Mouse (Mus musculus) kidney, embryonic 15.5 days (tissue): Measurements from ENCODE around the gene Cars2. TPM values are rescaled to one million over a fixed set of nuclear protein-coding genes. Genes with fewer than 3 reads are reported as not detected.

Experiments
- ATAC-seq: fragments of 200-750 bp; cut with Nextera tagmentation; replicated peaks from 2 replicates; pipeline ENCODE4 v1.8.0; 2017; ENCODE audit warnings: moderate TSS enrichment; ENCODE audit not compliant: low FRiP score
- H3K27ac ChIP-seq: fragments of 300-500 bp; sonication (generic); 2 replicates; pipeline ENCODE4 v1.5.1; 2015; ENCODE audit warnings: mild to moderate bottlenecking, inconsistent platforms
- H3K27me3 ChIP-seq: fragments of 300-500 bp; sonication (generic); 2 replicates; pipeline ENCODE4 v1.6.1; 2015; ENCODE audit warnings: inconsistent platforms
- H3K36me3 ChIP-seq: fragments of 300-500 bp; sonication (generic); 2 replicates; pipeline ENCODE4 v1.6.1; 2015; ENCODE audit warnings: inconsistent platforms
- H3K4me1 ChIP-seq: fragments of 300-500 bp; sonication (generic); 2 replicates; pipeline ENCODE4 v1.6.1; 2015; ENCODE audit warnings: inconsistent platforms
- H3K4me2 ChIP-seq: fragments of 300-500 bp; sonication (generic); 2 replicates; pipeline ENCODE4 v1.6.1; 2015; ENCODE audit warnings: moderate library complexity, mild to moderate bottlenecking, inconsistent platforms
- H3K4me3 ChIP-seq: fragments of 300-500 bp; sonication (generic); replicated peaks from 2 replicates; pipeline ENCODE4 v1.5.1; 2015; ENCODE audit warnings: mild to moderate bottlenecking, inconsistent platforms
- H3K9ac ChIP-seq: fragments of 300-500 bp; sonication (generic); 2 replicates; pipeline ENCODE4 v1.6.1; 2015; ENCODE audit warnings: mild to moderate bottlenecking, inconsistent platforms
- H3K9me3 ChIP-seq: fragments of 300-500 bp; sonication (generic); replicated peaks from 2 replicates; pipeline ENCODE4 v1.6.1; 2016; ENCODE audit warnings: inconsistent platforms
- WGBS: fragments of 180-500 bp; shearing (Covaris S2); methylation state at CpG from one replicate; pipeline ENCODE4 v1.1.7; 2015; ENCODE audit warnings: mixed read lengths; 5-methylcytosine and 5-hydroxymethylcytosine counted together
- polyA plus RNA-seq: library from polyadenylated mRNA; unstranded; fragments of >200 nt; fragmentation: Nextera tagmentation; extraction: Ambion mirVana; gene quantifications from 2 replicates; pipeline ENCODE4 v1.2.1, GENCODE M21; 2015

The Cars2 gene
- polyA plus RNA-seq, 1 experiment from 2014 or later = 28.3 TPM

DNA sequence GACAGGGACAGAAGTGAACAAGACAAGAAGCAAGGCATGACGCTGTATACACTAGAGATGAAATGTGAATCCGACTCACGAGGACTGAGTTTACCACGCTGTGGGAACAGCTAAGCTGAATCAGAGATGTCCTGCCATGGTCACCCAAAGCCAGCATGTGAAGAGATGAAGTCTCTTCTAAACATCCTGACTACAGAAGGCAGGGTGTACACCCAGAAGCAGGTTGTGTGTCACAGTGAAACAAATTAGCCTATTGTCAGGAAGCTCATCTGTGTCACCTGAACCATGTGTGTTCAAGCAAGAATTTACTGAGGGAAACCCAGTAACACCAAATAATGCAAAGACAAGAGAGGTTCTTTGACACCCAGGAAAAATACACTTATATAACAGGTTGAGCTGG is 85.0 kb downstream of the Cars2 start:
- Histone ChIP-seq H3K27ac (peak overlapping the region; percentile 57), H3K36me3 (peaks cover 8% of the 10 kb centered on the region; the same call in 1 of the 2 replicates), H3K9ac (no peak overlapping the region), H3K4me2 (no peak overlapping the region), H3K27me3 (no peaks in the 10 kb centered on the region), H3K4me1 (peaks cover 52% of the 10 kb centered on the region), H3K4me3 (no peak overlapping the region), H3K9me3 (no peaks in the 10 kb centered on the region)
- ATAC-seq = no peak
- 92% methylated on average over 4 of the region's 4 CpGs for WGBS

DNA sequence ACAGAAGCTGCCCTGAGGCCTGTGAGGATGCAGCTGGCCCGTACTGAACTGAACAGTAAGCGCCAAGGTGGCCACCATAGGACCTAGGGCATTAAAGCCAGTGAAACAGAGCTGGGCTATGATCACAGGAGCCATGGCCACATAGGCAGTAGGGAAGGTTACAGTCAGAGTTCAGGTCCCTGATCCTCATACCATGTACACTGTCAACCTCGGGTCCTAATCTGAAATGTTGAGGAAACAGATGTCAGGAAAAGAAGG is 85.9 kb downstream of the Cars2 start:
- peaks cover 8% of the 10 kb centered on the region; the same call in 1 of the 2 replicates for H3K36me3 ChIP-seq
- WGBS = 68% methylated on average over 3 of the region's 3 CpGs
- peak overlapping the region; percentile 28; the same call in 1 of the 2 replicates for H3K27ac ChIP-seq
- ATAC-seq = no peak
- H3K4me3 ChIP-seq = no peak overlapping the region
- H3K9me3 ChIP-seq = no peaks in the 10 kb centered on the region
- H3K4me1 ChIP-seq = peaks cover 53% of the 10 kb centered on the region
- H3K4me2 ChIP-seq = no peak overlapping the region
- no peak overlapping the region for H3K9ac ChIP-seq
- H3K27me3 ChIP-seq = no peaks in the 10 kb centered on the region

Other genes starting within 250 kb of the Cars2 start
- 108 and 116 TPM in 2 replicates for gene Col4a2, start 238.0 kb downstream of the Cars2 start, polyA plus RNA-seq
- 297 and 335 TPM in 2 replicates for gene Col4a1, start 238.0 kb downstream of the Cars2 start, polyA plus RNA-seq
- 24.2 and 26.5 TPM in 2 replicates for gene Rab20, start 72.1 kb downstream of the Cars2 start, polyA plus RNA-seq
- 119 and 121 TPM in 2 replicates for gene Naxd, start 53.3 kb downstream of the Cars2 start, polyA plus RNA-seq
- 35.7 and 36.9 TPM in 2 replicates for gene Ing1, start 4.8 kb upstream of the Cars2 start, polyA plus RNA-seq
- gene Ankrd10, start 85.0 kb upstream of the Cars2 start, polyA plus RNA-seq = 98.7 and 99.4 TPM in 2 replicates
- not detected in 2 replicates for gene 1700016D06Rik, start 150.3 kb upstream of the Cars2 start, polyA plus RNA-seq
- 38.6 and 40.1 TPM in 2 replicates for gene Arhgef7, start 176.9 kb upstream of the Cars2 start, polyA plus RNA-seq